Mouse (Mus musculus): ENCODE data around the gene Dab1.

DNA sequence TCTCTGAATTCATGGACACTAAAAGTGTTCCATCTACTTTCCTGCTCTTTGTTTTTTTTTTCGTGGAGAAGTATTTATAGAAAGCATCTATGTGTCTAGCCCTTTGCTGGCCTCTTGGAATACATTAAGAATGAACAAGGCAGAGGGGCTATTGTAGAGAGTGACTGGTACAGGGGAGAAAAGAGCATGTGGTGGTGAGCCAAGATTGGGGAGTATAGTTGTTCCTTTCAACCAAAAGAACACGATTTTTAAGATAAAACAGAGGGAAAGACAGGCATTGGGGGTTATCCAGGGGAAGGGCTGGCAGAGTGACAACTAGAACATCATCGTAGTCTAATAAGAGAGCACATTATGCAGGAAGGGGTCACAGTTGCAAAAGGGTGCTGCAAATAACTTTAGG lies 713.2 kb downstream of the Dab1 start:
- no peak for TF ChIP-seq CTCF (IDR thresholded peaks at IDR 0.05; ENCODE audit: control insufficient read depth, insufficient read depth, insufficient replicate concordance, low read depth, low read length)
- TF ChIP-seq POLR2A (IDR thresholded peaks at IDR 0.05; ENCODE audit: control insufficient read depth, low read depth, low read length): no peak
